Mouse (Mus musculus) left cerebral cortex, postnatal 14 days (tissue): ENCODE results near the gene 4930438A08Rik. TPM values are rescaled to one million over a fixed set of nuclear protein-coding genes. Genes with fewer than 3 reads are reported as not detected.
A peak's percentile ranks its signal among the peaks of the same experiment; 100 is the strongest.
"Not testable (repeated sequence)": the region's sequence is repeated elsewhere in the genome, so short reads cannot be mapped to it uniquely, and the experiment has no call there.

Experiments
- DNase-seq, 2 experiments: peaks; one replicate each; pipeline ENCODE4 v3.0.0; 2021 to 2022; ENCODE audit warnings: low spot score in 2 of 2, mixed read lengths in 1 of 2
- intact Hi-C: fragments of 180-260 bp; cut with DNase I; formaldehyde crosslinking; loops from one replicate; pipeline ENCODE4 v1.15.1; 2025
- long read RNA-seq, 2 experiments: library from polyadenylated mRNA; stranded (forward); transcript quantifications; one replicate each; pipeline ENCODE4 v2.0.0; 2021
- total RNA-seq, 2 experiments: library from RNA; stranded (reverse); gene quantifications; 2 replicates each; pipeline ENCODE4 v1.2.3; 2021

4930438A08Rik gene
- not detected for total RNA-seq
- long read RNA-seq, experiment 1, result 0 reads
- long read RNA-seq, experiment 2, result 0 reads

- no peak for DNase-seq
- intact Hi-C loops, result no loop called here
Measured at GRCm38 (mm10) chr11:58274572-58274971, at the start of gene 4930438A08Rik. TSS of gene 4930438A08Rik (plus strand) at chr11:58274799.

GRCm38 (mm10) chr11:58224872-58225271, 49.7 kb upstream of the 4930438A08Rik start:
- not testable (repeated sequence) for DNase-seq
- intact Hi-C loops, result loop anchor here (2.0 kb wide), 1 partner anchor 46 kb away; no protein-coding TSS in a partner anchor

GRCm38 (mm10) chr11:58225655-58226054, 48.9 kb upstream of the 4930438A08Rik start:
- intact Hi-C loops, result loop anchor here (2.0 kb wide), 1 partner anchor 47 kb away; no protein-coding TSS in a partner anchor
- peak; percentile 55 to 65 for DNase-seq

- no peak for DNase-seq
- intact Hi-C loops, result no loop called here
Measured at GRCm38 (mm10) chr11:58226425-58226824, 48.2 kb upstream of the 4930438A08Rik start.

- intact Hi-C loops, DNase-seq: not testable (repeated sequence)
Measured at GRCm38 (mm10) chr11:58228021-58228420, 46.6 kb upstream of the 4930438A08Rik start.

GRCm38 (mm10) chr11:58230396-58230910, 44.1 kb upstream of the 4930438A08Rik start:
- no peak for DNase-seq
- intact Hi-C loops, result no loop called here

- intact Hi-C loops, result no loop called here
- no peak for DNase-seq
Measured at GRCm38 (mm10) chr11:58231156-58231555, 43.4 kb upstream of the 4930438A08Rik start.

GRCm38 (mm10) chr11:58234551-58234950, 40.0 kb upstream of the 4930438A08Rik start:
- DNase-seq, intact Hi-C loops: not testable (repeated sequence)

GRCm38 (mm10) chr11:58235152-58235551, 39.4 kb upstream of the 4930438A08Rik start:
- DNase-seq, result no peak
- intact Hi-C loops, result no loop called here

GRCm38 (mm10) chr11:58238840-58239791, 35.5 kb upstream of the 4930438A08Rik start:
- DNase-seq, result no peak
- intact Hi-C loops, result no loop called here

GRCm38 (mm10) chr11:58247294-58247693, 27.3 kb upstream of the 4930438A08Rik start:
- intact Hi-C loops, result no loop called here
- DNase-seq, result no peak

- DNase-seq, result no peak
- intact Hi-C loops, result no loop called here
Measured at GRCm38 (mm10) chr11:58249203-58249981, 25.2 kb upstream of the 4930438A08Rik start.

GRCm38 (mm10) chr11:58250550-58250949, 24.0 kb upstream of the 4930438A08Rik start:
- intact Hi-C loops, result no loop called here
- DNase-seq, result no peak

- no peak for DNase-seq
- intact Hi-C loops, result no loop called here
Measured at GRCm38 (mm10) chr11:58254411-58254810, 20.2 kb upstream of the 4930438A08Rik start.

- DNase-seq, result no peak
- intact Hi-C loops, result no loop called here
Measured at GRCm38 (mm10) chr11:58257816-58258215, 16.8 kb upstream of the 4930438A08Rik start.

- intact Hi-C loops, result no loop called here
Measured at GRCm38 (mm10) chr11:58260156-58260555, 14.4 kb upstream of the 4930438A08Rik start.

GRCm38 (mm10) chr11:58261826-58262225, 12.8 kb upstream of the 4930438A08Rik start:
- intact Hi-C loops, result no loop called here
- no peak for DNase-seq

More at GRCm38 (mm10) chr11:58260156-58260555, 14.4 kb upstream of the 4930438A08Rik start:
- no peak for DNase-seq

- DNase-seq, result no peak
- intact Hi-C loops, result no loop called here
Measured at GRCm38 (mm10) chr11:58262336-58262735, 12.3 kb upstream of the 4930438A08Rik start.

- intact Hi-C loops, result no loop called here
- DNase-seq, result no peak
Measured at GRCm38 (mm10) chr11:58263516-58263915, 11.1 kb upstream of the 4930438A08Rik start.

- intact Hi-C loops, result no loop called here
Measured at GRCm38 (mm10) chr11:58264546-58264945, 10.1 kb upstream of the 4930438A08Rik start.

More at GRCm38 (mm10) chr11:58264546-58264945, 10.1 kb upstream of the 4930438A08Rik start:
- no peak for DNase-seq
